Mouse (Mus musculus) heart, embryonic 11.5 days (tissue): ENCODE data around the gene Sh3pxd2a. TPM values are rescaled to one million over a fixed set of nuclear protein-coding genes. Genes with fewer than 3 reads are reported as not detected.

Experiments
- ATAC-seq: fragments of 200-750 bp; cut with Nextera tagmentation; replicated peaks from 2 replicates; pipeline ENCODE4 v1.8.0; 2017; ENCODE audit warnings: moderate library complexity; ENCODE audit not compliant: insufficient number of reproducible peaks, low FRiP score, low TSS enrichment
- H3K27ac ChIP-seq: fragments of 300-500 bp; sonication (generic); 2 replicates; pipeline ENCODE4 v1.5.1; 2014; ENCODE audit warnings: mild to moderate bottlenecking, low read depth, low read length
- H3K27me3 ChIP-seq: fragments of 300-500 bp; sonication (generic); 2 replicates; pipeline ENCODE4 v1.6.1; 2014; ENCODE audit warnings: mild to moderate bottlenecking, low read length, mixed read lengths; ENCODE audit not compliant: control insufficient read depth, insufficient read depth
- H3K36me3 ChIP-seq: fragments of 300-500 bp; sonication (generic); 2 replicates; pipeline ENCODE4 v1.6.1; 2014; ENCODE audit warnings: mild to moderate bottlenecking, low read length, moderate library complexity, mixed read lengths; ENCODE audit not compliant: control insufficient read depth, insufficient read depth
- H3K4me1 ChIP-seq: fragments of 300-500 bp; sonication (generic); 2 replicates; pipeline ENCODE4 v1.6.1; 2014; ENCODE audit warnings: low read length; ENCODE audit not compliant: control insufficient read depth, insufficient read depth
- H3K4me2 ChIP-seq: fragments of 300-500 bp; sonication (generic); 2 replicates; pipeline ENCODE4 v1.6.1; 2014; ENCODE audit warnings: mild to moderate bottlenecking, moderate library complexity
- H3K4me3 ChIP-seq: fragments of 300-500 bp; sonication (generic); 2 replicates; pipeline ENCODE4 v1.5.1; 2014; ENCODE audit warnings: low read depth, low read length
- H3K9ac ChIP-seq: fragments of 300-500 bp; sonication (generic); 2 replicates; pipeline ENCODE4 v1.6.1; 2014; ENCODE audit warnings: mild to moderate bottlenecking, low read depth, low read length, moderate library complexity
- H3K9me3 ChIP-seq: fragments of 300-500 bp; sonication (generic); replicated peaks from 2 replicates; pipeline ENCODE4 v1.6.1; 2016; ENCODE audit warnings: low read length; ENCODE audit not compliant: control insufficient read depth
- WGBS: fragments of 180-500 bp; shearing (Covaris S2); extraction: QIAGEN DNeasy Blood & Tissue Kit; methylation state at CpG from one replicate; pipeline ENCODE4 v1.1.7; 2014; ENCODE audit not compliant: insufficient replicate concordance; 5-methylcytosine and 5-hydroxymethylcytosine counted together
- polyA plus RNA-seq: library from polyadenylated mRNA; unstranded; fragments of >200 nt; fragmentation: Nextera tagmentation; extraction: Ambion mirVana; gene quantifications from 2 replicates; pipeline ENCODE4 v1.2.1, GENCODE M21; 2014

Sh3pxd2a gene
- polyA plus RNA-seq, 1 experiment from 2014 or later, result 10.1 TPM

GRCm38 (mm10) chr19:47463636-47464303, 431 bp downstream of the Sh3pxd2a start:
- Histone ChIP-seq H3K4me2 (peak overlapping the region; percentile 92), H3K4me1 (peaks cover 34% of the 10 kb centered on the region), H3K36me3 (0 out of 2 replicates have a peak, but pooled peaks cover 2% of the 10 kb centered on the region), H3K4me3 (peak overlapping the region; percentile 71), H3K9me3 (peaks cover 3% of the 10 kb centered on the region; the same call in 1 of the 2 replicates), H3K27ac (peak overlapping the region; percentile 89), H3K9ac (peak overlapping the region; percentile 85), H3K27me3 (no peaks in the 10 kb centered on the region)
- ATAC-seq, result peak; percentile 72
- WGBS, result under 1% methylated on average over 46 of the region's 46 CpGs

GRCm38 (mm10) chr19:47463206-47463605, 995 bp downstream of the Sh3pxd2a start:
- no peak for ATAC-seq
- Histone ChIP-seq H3K9me3 (peaks cover 3% of the 10 kb centered on the region; the same call in 1 of the 2 replicates), H3K9ac (peak overlapping the region; percentile 85), H3K4me1 (peaks cover 40% of the 10 kb centered on the region), H3K4me3 (peak overlapping the region; percentile 71), H3K27ac (peak overlapping the region; percentile 89; the same call in 1 of the 2 replicates), H3K36me3 (0 out of 2 replicates have a peak, but pooled peaks cover 2% of the 10 kb centered on the region), H3K4me2 (peak overlapping the region; percentile 92), H3K27me3 (no peaks in the 10 kb centered on the region)
- WGBS, result 2% methylated on average over 13 of the region's 13 CpGs

GRCm38 (mm10) chr19:47462725-47463124, 1.5 kb downstream of the Sh3pxd2a start:
- Histone ChIP-seq H3K27me3 (no peaks in the 10 kb centered on the region), H3K9me3 (peaks cover 3% of the 10 kb centered on the region; the same call in 1 of the 2 replicates), H3K9ac (peak overlapping the region; percentile 85), H3K4me2 (peak overlapping the region; percentile 92), H3K27ac (no peak overlapping the region), H3K36me3 (0 out of 2 replicates have a peak, but pooled peaks cover 2% of the 10 kb centered on the region), H3K4me1 (peaks cover 44% of the 10 kb centered on the region), H3K4me3 (peak overlapping the region; percentile 71)
- no peak for ATAC-seq
- WGBS, result 18% methylated on average over 6 of the region's 6 CpGs

- WGBS, result 91% methylated on average over 3 of the region's 3 CpGs
- 0 out of 2 replicates have a peak, but pooled peaks cover 2% of the 10 kb centered on the region for H3K36me3 ChIP-seq
These were observed 2.4 kb downstream of the Sh3pxd2a start for GRCm38 (mm10) chr19:47461838-47462237.

GRCm38 (mm10) chr19:47461386-47461785, 2.8 kb downstream of the Sh3pxd2a start:
- 0 out of 2 replicates have a peak overlapping the region, but pooled peaks have one; percentile 10 for H3K27ac ChIP-seq
- 0 out of 2 replicates have a peak, but pooled peaks cover 2% of the 10 kb centered on the region for H3K36me3 ChIP-seq
- no peak overlapping the region for H3K4me3 ChIP-seq
- H3K9me3 ChIP-seq, result peaks cover 3% of the 10 kb centered on the region; the same call in 1 of the 2 replicates
- no peak for ATAC-seq
- H3K9ac ChIP-seq, result no peak overlapping the region
- no peaks in the 10 kb centered on the region for H3K27me3 ChIP-seq
- H3K4me1 ChIP-seq, result peaks cover 58% of the 10 kb centered on the region
- H3K4me2 ChIP-seq, result no peak overlapping the region
- WGBS, result 68% methylated on average over 9 of the region's 9 CpGs

More at GRCm38 (mm10) chr19:47461838-47462237, 2.4 kb downstream of the Sh3pxd2a start:
- Histone ChIP-seq H3K9ac (no peak overlapping the region), H3K27me3 (no peaks in the 10 kb centered on the region), H3K4me1 (peaks cover 53% of the 10 kb centered on the region), H3K4me3 (no peak overlapping the region), H3K4me2 (peak overlapping the region; percentile 92), H3K9me3 (peaks cover 3% of the 10 kb centered on the region; the same call in 1 of the 2 replicates), H3K27ac (0 out of 2 replicates have a peak overlapping the region, but pooled peaks have one; percentile 12)
- ATAC-seq, result no peak

GRCm38 (mm10) chr19:47460120-47460960, 3.9 kb downstream of the Sh3pxd2a start:
- Histone ChIP-seq H3K36me3 (0 out of 2 replicates have a peak, but pooled peaks cover 2% of the 10 kb centered on the region), H3K27me3 (no peaks in the 10 kb centered on the region), H3K4me1 (peaks cover 66% of the 10 kb centered on the region), H3K27ac (no peak overlapping the region), H3K4me2 (peak overlapping the region; percentile 25; the same call in 1 of the 2 replicates), H3K9ac (no peak overlapping the region), H3K4me3 (no peak overlapping the region), H3K9me3 (peaks cover 3% of the 10 kb centered on the region; the same call in 1 of the 2 replicates)
- no peak for ATAC-seq
- WGBS, result 53% methylated on average over 19 of the region's 19 CpGs

- Histone ChIP-seq H3K4me2 (no peak overlapping the region), H3K4me3 (no peak overlapping the region), H3K36me3 (0 out of 2 replicates have a peak, but pooled peaks cover 2% of the 10 kb centered on the region), H3K4me1 (peaks cover 73% of the 10 kb centered on the region), H3K9me3 (peaks cover 3% of the 10 kb centered on the region; the same call in 1 of the 2 replicates), H3K27me3 (no peaks in the 10 kb centered on the region), H3K27ac (no peak overlapping the region), H3K9ac (no peak overlapping the region)
- WGBS, result 83% methylated on average over 5 of the region's 5 CpGs
- ATAC-seq, result no peak
These were observed 5.0 kb downstream of the Sh3pxd2a start for GRCm38 (mm10) chr19:47459214-47459613.

GRCm38 (mm10) chr19:47458504-47459161, 5.6 kb downstream of the Sh3pxd2a start:
- Histone ChIP-seq H3K27me3 (no peaks in the 10 kb centered on the region), H3K4me2 (no peak overlapping the region), H3K9me3 (peaks cover 3% of the 10 kb centered on the region; the same call in 1 of the 2 replicates), H3K9ac (no peak overlapping the region), H3K4me3 (no peak overlapping the region), H3K27ac (no peak overlapping the region), H3K36me3 (0 out of 2 replicates have a peak, but pooled peaks cover 2% of the 10 kb centered on the region), H3K4me1 (peaks cover 79% of the 10 kb centered on the region)
- 55% methylated on average over 17 of the region's 17 CpGs for WGBS
- ATAC-seq, result no peak
